Mouse (Mus musculus) E14TG2a.4 (cell line): Measurements from ENCODE around the gene Kif26b.

Source experiments
- CTCF ChIP-seq: conservative IDR thresholded peaks from 2 replicates; pipeline ENCODE4 v1.5.1; 2014; ENCODE audit warnings: low read length
- NANOG ChIP-seq: IDR thresholded peaks from 2 replicates; pipeline ENCODE4 v1.6.1; 2014; ENCODE audit warnings: borderline replicate concordance, low read length, mixed read lengths
- POU5F1 ChIP-seq: IDR thresholded peaks from 2 replicates; pipeline ENCODE4 v1.6.1; 2014; ENCODE audit warnings: low read length, borderline replicate concordance

DNA sequence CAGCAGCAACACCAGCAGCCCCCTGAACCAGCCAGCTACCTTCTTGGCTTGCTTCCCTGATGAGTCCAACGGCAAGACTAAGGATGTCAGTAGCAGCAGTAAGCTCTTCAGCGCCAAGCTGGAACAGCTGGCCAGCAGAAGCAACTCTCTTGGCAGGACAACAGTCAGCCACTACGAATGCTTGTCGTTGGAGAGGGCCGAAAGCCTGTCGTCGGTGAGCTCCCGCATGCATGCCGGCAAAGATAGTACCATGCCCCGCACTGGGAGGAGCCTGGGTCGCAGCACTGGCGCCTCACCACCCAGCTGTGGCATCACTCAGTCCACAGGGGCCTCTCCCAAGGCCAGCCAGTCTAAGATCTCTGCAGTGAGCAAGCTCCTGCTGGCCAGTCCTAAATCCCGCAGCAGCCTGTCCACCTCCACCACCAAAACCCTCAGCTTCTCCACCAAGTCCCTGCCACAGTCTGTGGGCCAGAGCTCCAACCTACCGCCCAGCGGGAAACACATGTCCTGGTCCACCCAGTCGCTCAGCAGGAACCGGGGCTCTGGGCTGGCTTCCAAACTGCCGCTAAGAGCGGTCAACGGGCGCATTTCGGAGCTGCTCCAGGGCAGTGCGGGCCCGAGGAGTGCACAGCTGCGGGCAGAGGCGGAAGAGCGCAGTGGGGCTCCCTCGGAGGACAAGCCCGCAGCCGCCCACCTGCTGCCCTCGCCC, 388.4 kb downstream of the Kif26b start:
- TF ChIP-seq CTCF (no peak), NANOG (no peak), POU5F1 (no peak)
